Mouse (Mus musculus) lung, embryonic 15.5 days (tissue): ENCODE measurements around the gene Mrm1. TPM values are rescaled to one million over a fixed set of nuclear protein-coding genes. Genes with fewer than 3 reads are reported as not detected.

Experiments used
- ATAC-seq: fragments of 200-750 bp; cut with Nextera tagmentation; 2 replicates; pipeline ENCODE4 v1.8.0; 2017; ENCODE audit warnings: moderate number of reproducible peaks, borderline replicate concordance; ENCODE audit not compliant: low FRiP score, low TSS enrichment; ENCODE audit errors: extremely low read depth
- H3K27ac ChIP-seq: fragments of 300-500 bp; sonication (generic); 2 replicates; pipeline ENCODE4 v1.5.1; 2015; ENCODE audit warnings: moderate library complexity, mild to moderate bottlenecking, inconsistent platforms
- H3K27me3 ChIP-seq: fragments of 300-500 bp; sonication (generic); 2 replicates; pipeline ENCODE4 v1.6.1; 2015; ENCODE audit warnings: inconsistent platforms
- H3K36me3 ChIP-seq: fragments of 300-500 bp; sonication (generic); 2 replicates; pipeline ENCODE4 v1.6.1; 2015; ENCODE audit warnings: inconsistent platforms
- H3K4me1 ChIP-seq: fragments of 300-500 bp; sonication (generic); 2 replicates; pipeline ENCODE4 v1.6.1; 2015; ENCODE audit warnings: inconsistent platforms
- H3K4me2 ChIP-seq: fragments of 300-500 bp; sonication (generic); 2 replicates; pipeline ENCODE4 v1.6.1; 2015; ENCODE audit warnings: inconsistent platforms, mild to moderate bottlenecking, moderate library complexity
- H3K4me3 ChIP-seq: fragments of 300-500 bp; sonication (generic); 2 replicates; pipeline ENCODE4 v1.5.1; 2015; ENCODE audit warnings: mild to moderate bottlenecking, inconsistent platforms
- H3K9ac ChIP-seq: fragments of 300-500 bp; sonication (generic); 2 replicates; pipeline ENCODE4 v1.6.1; 2015; ENCODE audit warnings: inconsistent platforms
- H3K9me3 ChIP-seq: fragments of 300-500 bp; sonication (generic); 2 replicates; pipeline ENCODE4 v1.6.1; 2016; ENCODE audit warnings: inconsistent platforms
- WGBS: fragments of 180-500 bp; shearing (Covaris S2); methylation state at CpG from one replicate; pipeline ENCODE4 v1.1.7; 2015; 5-methylcytosine and 5-hydroxymethylcytosine counted together
- polyA plus RNA-seq: library from polyadenylated mRNA; unstranded; fragments of >200 nt; fragmentation: Nextera tagmentation; extraction: Ambion mirVana; gene quantifications from 2 replicates; pipeline ENCODE4 v1.2.1, GENCODE M21; 2015

Mrm1 gene
- polyA plus RNA-seq, 1 experiment from 2014 or later = 10.7 TPM

GRCm38 (mm10) chr11:84764116-84764515 is 55.2 kb downstream of the Mrm1 start:
- peak overlapping the region; percentile 46 for H3K4me2 ChIP-seq
- no peak overlapping the region for H3K27ac ChIP-seq
- no peak for ATAC-seq
- no peak overlapping the region for H3K9ac ChIP-seq
- H3K27me3 ChIP-seq = peaks cover 36% of the 10 kb centered on the region; the same call in 1 of the 2 replicates
- peaks cover 11% of the 10 kb centered on the region; the same call in 1 of the 2 replicates for H3K4me1 ChIP-seq
- WGBS = 26% methylated on average over 8 of the region's 8 CpGs
- H3K4me3 ChIP-seq = no peak overlapping the region
- no peaks in the 10 kb centered on the region for H3K36me3 ChIP-seq
- H3K9me3 ChIP-seq = no peaks in the 10 kb centered on the region

Other genes starting within 250 kb of the Mrm1 start
- gene Dhrs11, start 9.5 kb upstream of the Mrm1 start, polyA plus RNA-seq = 14.2 and 14.7 TPM in 2 replicates
- gene Ggnbp2, start 51.3 kb upstream of the Mrm1 start, polyA plus RNA-seq = 61.2 and 65.4 TPM in 2 replicates
- 8.7 and 9.0 TPM in 2 replicates for gene Myo19, start 60.6 kb upstream of the Mrm1 start, polyA plus RNA-seq
- 2.8 and 3.6 TPM in 2 replicates for gene Pigw, start 60.8 kb upstream of the Mrm1 start, polyA plus RNA-seq
- 61.0 and 62.6 TPM in 2 replicates for gene Znhit3, start 96.9 kb upstream of the Mrm1 start, polyA plus RNA-seq
- 0.58 and 0.85 TPM in 2 replicates for gene Car4, start 138.3 kb upstream of the Mrm1 start, polyA plus RNA-seq